Mouse (Mus musculus) forebrain, embryonic 12.5 days (tissue): ENCODE results near the gene 4930556J24Rik. TPM values are rescaled to one million over a fixed set of nuclear protein-coding genes. Genes with fewer than 3 reads are reported as not detected.

Experiments
- ATAC-seq: fragments of 200-750 bp; cut with Nextera tagmentation; 2 replicates; pipeline ENCODE4 v1.8.0; 2017; ENCODE audit warnings: moderate TSS enrichment; ENCODE audit not compliant: low FRiP score
- H3K27ac ChIP-seq: fragments of 300-500 bp; sonication (generic); 2 replicates; pipeline ENCODE4 v1.5.1; 2016; ENCODE audit warnings: mild to moderate bottlenecking
- H3K27me3 ChIP-seq: fragments of 300-500 bp; sonication (generic); 2 replicates; pipeline ENCODE4 v1.6.1; 2016; ENCODE audit warnings: mild to moderate bottlenecking
- H3K36me3 ChIP-seq: fragments of 300-500 bp; sonication (generic); replicated peaks from 2 replicates; pipeline ENCODE4 v1.6.1; 2016; ENCODE audit warnings: mild to moderate bottlenecking
- H3K4me1 ChIP-seq: fragments of 300-500 bp; sonication (generic); 2 replicates; pipeline ENCODE4 v1.6.1; 2016
- H3K4me2 ChIP-seq: fragments of 300-500 bp; sonication (generic); 2 replicates; pipeline ENCODE4 v1.6.1; 2016; ENCODE audit warnings: mild to moderate bottlenecking, moderate library complexity
- H3K4me3 ChIP-seq: fragments of 300-500 bp; sonication (generic); replicated peaks from 2 replicates; pipeline ENCODE4 v1.5.1; 2016; ENCODE audit warnings: mild to moderate bottlenecking
- H3K9ac ChIP-seq: fragments of 300-500 bp; sonication (generic); 2 replicates; pipeline ENCODE4 v1.6.1; 2016; ENCODE audit warnings: mild to moderate bottlenecking
- H3K9me3 ChIP-seq: fragments of 300-500 bp; sonication (generic); 2 replicates; pipeline ENCODE4 v1.6.1; 2016
- WGBS: fragments of 180-500 bp; shearing (Covaris S2); methylation state at CpG from one replicate; pipeline ENCODE4 v1.1.7; 2016; 5-methylcytosine and 5-hydroxymethylcytosine counted together
- polyA plus RNA-seq: library from polyadenylated mRNA; unstranded; fragments of >200 nt; fragmentation: Nextera tagmentation; extraction: Ambion mirVana; gene quantifications from 2 replicates; pipeline ENCODE4 v1.2.1, GENCODE M21; 2016

4930556J24Rik gene
- polyA plus RNA-seq, 1 experiment from 2014 or later, result 0.27 TPM

DNA sequence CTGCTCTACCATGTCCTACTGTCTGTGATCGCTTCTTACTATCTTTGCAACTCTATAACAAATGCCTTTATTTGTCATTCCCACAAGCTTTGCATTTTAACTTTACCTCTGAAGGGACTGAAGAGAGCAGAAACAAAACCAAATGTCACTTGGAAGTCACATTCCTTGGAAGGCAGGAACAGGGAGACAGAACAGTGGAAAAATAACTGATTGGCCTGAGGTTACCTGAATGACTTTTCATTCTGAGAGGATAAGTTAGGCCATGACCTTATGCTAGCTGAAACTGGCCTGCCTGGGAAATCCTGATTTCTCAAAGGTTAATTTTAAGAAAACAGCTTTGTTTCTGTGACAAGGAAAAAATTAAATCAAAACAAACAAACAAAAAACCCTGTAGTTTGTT lies 80.6 kb downstream of the 4930556J24Rik start:
- WGBS, result 90% methylated on average over 1 of the region's 1 CpGs
- no peaks in the 10 kb centered on the region for H3K9me3 ChIP-seq
- H3K4me3 ChIP-seq, result no peak overlapping the region
- H3K9ac ChIP-seq, result no peak overlapping the region
- H3K4me2 ChIP-seq, result peak overlapping the region; percentile 74; the same call in 1 of the 2 replicates
- H3K27me3 ChIP-seq, result 0 out of 2 replicates have a peak, but pooled peaks cover 3% of the 10 kb centered on the region
- peaks cover 21% of the 10 kb centered on the region; the same call in 1 of the 2 replicates for H3K4me1 ChIP-seq
- no peak for ATAC-seq
- no peak overlapping the region for H3K27ac ChIP-seq
- H3K36me3 ChIP-seq, result peaks cover 20% of the 10 kb centered on the region

DNA sequence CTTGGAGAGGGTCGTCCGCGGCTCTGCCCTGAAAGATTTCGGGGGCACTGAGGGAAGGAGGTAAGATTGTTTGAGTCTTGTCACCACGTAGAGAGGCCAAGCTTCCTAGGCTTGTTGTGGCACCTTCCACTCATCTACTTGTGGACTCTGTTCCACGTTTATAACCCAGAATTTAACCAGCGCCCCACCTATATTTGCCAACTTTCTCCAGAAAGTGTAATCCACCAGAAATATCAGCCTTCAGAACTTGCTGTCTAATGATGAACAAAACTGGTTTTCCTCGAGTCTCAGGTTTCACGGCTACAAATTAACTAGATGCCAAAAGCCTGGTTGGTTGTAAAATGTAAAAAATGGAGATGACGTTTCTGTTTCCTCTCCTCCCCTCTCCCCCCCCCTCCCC lies 81.1 kb downstream of the 4930556J24Rik start:
- peaks cover 20% of the 10 kb centered on the region for H3K36me3 ChIP-seq
- peak overlapping the region; percentile 84 for H3K27ac ChIP-seq
- H3K9me3 ChIP-seq, result no peaks in the 10 kb centered on the region
- no peak for ATAC-seq
- H3K4me2 ChIP-seq, result peak overlapping the region; percentile 74
- H3K4me1 ChIP-seq, result peaks cover 21% of the 10 kb centered on the region; the same call in 1 of the 2 replicates
- H3K4me3 ChIP-seq, result peak overlapping the region; percentile 53
- 6% methylated on average over 10 of the region's 10 CpGs for WGBS
- H3K27me3 ChIP-seq, result 0 out of 2 replicates have a peak, but pooled peaks cover 3% of the 10 kb centered on the region
- peak overlapping the region; percentile 70 for H3K9ac ChIP-seq

DNA sequence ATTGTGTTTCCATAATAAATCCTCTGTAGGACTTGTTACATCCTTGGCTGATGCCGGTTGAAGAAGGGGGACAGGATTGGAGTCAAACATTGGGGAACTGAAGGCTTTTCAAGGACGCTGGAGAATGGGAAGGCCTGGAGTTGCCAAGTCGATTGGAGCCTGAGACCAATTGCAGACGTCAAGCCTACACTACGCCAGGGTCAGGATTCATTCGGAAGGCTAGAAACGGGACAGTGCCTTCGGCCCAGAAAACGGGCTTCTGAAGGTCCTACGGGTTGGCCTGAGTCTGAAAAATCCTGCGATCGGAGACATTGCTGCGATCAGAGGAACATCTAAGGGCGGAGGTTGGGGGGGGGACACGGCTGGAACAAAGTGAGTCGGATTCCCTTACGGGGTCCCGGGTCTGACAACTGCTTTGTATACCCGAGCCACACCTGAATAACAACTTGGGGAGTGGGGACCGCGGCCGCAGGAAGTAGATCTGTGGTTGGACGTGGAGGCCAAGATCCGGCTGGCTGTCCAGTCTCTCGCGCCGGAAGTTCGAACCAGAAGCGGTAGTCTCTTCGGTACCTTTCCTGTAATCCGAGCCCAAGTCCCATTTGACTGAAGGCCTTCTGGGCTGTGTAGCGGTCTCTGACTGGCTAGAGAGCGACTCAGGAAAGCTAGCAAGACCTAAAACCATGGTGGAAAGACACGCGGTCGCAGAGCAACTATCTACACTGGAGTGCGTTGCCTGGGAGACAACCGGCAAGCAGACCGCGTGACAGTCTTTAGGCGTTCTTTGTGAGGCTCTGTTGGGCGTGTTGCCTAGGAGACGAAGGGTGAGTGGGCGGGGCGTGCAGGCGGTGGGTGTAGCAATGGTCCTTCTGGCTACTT lies 81.9 kb downstream of the 4930556J24Rik start, which contains the start of the genes 4921536K21Rik and Dusp18:
Gene 4921536K21Rik, minus strand, starts transcription at position 693 of the 876 bp plus-strand sequence.
Gene Dusp18, plus strand, starts transcription at position 835 of the 876 bp plus-strand sequence.
- H3K4me1 ChIP-seq, result peaks cover 14% of the 10 kb centered on the region; the same call in 1 of the 2 replicates
- H3K4me3 ChIP-seq, result peak within 1 kb of the TSS; percentile 53
- 3% methylated on average over 46 of the region's 46 CpGs for WGBS
- H3K36me3 ChIP-seq, result peaks cover 20% of the 10 kb centered on the region
- H3K4me2 ChIP-seq, result peak within 1 kb of the TSS; percentile 74
- peak; percentile 98 for ATAC-seq
- H3K9ac ChIP-seq, result peak within 1 kb of the TSS; percentile 70
- 0 out of 2 replicates have a peak, but pooled peaks cover 3% of the 10 kb centered on the region for H3K27me3 ChIP-seq
- H3K9me3 ChIP-seq, result no peaks in the 10 kb centered on the region
- H3K27ac ChIP-seq, result peak within 1 kb of the TSS; percentile 84

DNA sequence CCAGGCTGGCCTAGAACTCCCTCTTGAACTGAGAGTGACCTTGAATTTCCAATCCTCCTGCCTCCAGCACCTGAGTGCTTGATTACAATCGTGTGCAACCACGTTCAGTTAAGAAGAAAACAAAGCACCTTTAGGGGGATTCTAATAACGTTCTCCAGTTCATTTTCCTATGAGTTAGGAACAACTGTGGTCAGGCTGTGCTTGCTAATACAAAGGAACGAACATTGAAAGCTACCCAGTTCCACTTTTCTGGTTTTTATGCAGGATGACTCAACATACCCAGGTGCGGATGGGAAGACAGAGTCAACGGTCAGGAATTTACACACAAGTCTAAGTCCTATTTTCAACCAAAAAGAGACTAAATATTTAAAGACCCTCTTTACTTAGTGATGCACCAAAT lies 82.6 kb downstream of the 4930556J24Rik start:
- H3K9me3 ChIP-seq, result no peaks in the 10 kb centered on the region
- H3K4me2 ChIP-seq, result peak overlapping the region; percentile 74
- 0 out of 2 replicates have a peak, but pooled peaks cover 3% of the 10 kb centered on the region for H3K27me3 ChIP-seq
- ATAC-seq, result no peak
- H3K27ac ChIP-seq, result no peak overlapping the region
- no peak overlapping the region for H3K4me3 ChIP-seq
- WGBS, result 77% methylated on average over 6 of the region's 6 CpGs
- H3K9ac ChIP-seq, result no peak overlapping the region
- peaks cover 14% of the 10 kb centered on the region; the same call in 1 of the 2 replicates for H3K4me1 ChIP-seq
- H3K36me3 ChIP-seq, result peaks cover 20% of the 10 kb centered on the region

Other genes with a start within 250 kb of the 4930556J24Rik start
- gene Osbp2, start 112.9 kb downstream of the 4930556J24Rik start, polyA plus RNA-seq, result 3.4 and 4.0 TPM in 2 replicates
- gene 4921536K21Rik, start 81.7 kb downstream of the 4930556J24Rik start, polyA plus RNA-seq, result 0.79 and 0.92 TPM in 2 replicates
- gene Dusp18, start 81.5 kb downstream of the 4930556J24Rik start, polyA plus RNA-seq, result 28.0 and 29.8 TPM in 2 replicates
- 5.2 and 6.5 TPM in 2 replicates for gene Slc35e4, start 62.1 kb downstream of the 4930556J24Rik start, polyA plus RNA-seq
- gene Tcn2, start 44.6 kb downstream of the 4930556J24Rik start, polyA plus RNA-seq, result 17.0 and 19.1 TPM in 2 replicates
- 81.2 and 92.8 TPM in 2 replicates for gene Pes1, start 12.8 kb downstream of the 4930556J24Rik start, polyA plus RNA-seq
- 0.95 and 1.3 TPM in 2 replicates for gene Gal3st1, start 6.9 kb upstream of the 4930556J24Rik start, polyA plus RNA-seq
- 0.42 TPM in 1 of 2 replicates, not detected in the other for gene Sec14l4, start 54.7 kb upstream of the 4930556J24Rik start, polyA plus RNA-seq
- gene Sec14l3, start 88.1 kb upstream of the 4930556J24Rik start, polyA plus RNA-seq, result 0.26 TPM in 1 of 2 replicates, not detected in the other
- gene Mtfp1, start 118.7 kb upstream of the 4930556J24Rik start, polyA plus RNA-seq, result 5.6 and 8.0 TPM in 2 replicates
- 2.6 and 3.2 TPM in 2 replicates for gene Sec14l2, start 146.6 kb upstream of the 4930556J24Rik start, polyA plus RNA-seq
- 35.5 and 37.0 TPM in 2 replicates for gene Rnf215, start 158.4 kb upstream of the 4930556J24Rik start, polyA plus RNA-seq
- 7.4 and 8.5 TPM in 2 replicates for gene Ccdc157, start 183.5 kb upstream of the 4930556J24Rik start, polyA plus RNA-seq
- 83.9 and 88.4 TPM in 2 replicates for gene Sf3a1, start 183.6 kb upstream of the 4930556J24Rik start, polyA plus RNA-seq
- 22.3 and 26.7 TPM in 2 replicates for gene Tbc1d10a, start 210.0 kb upstream of the 4930556J24Rik start, polyA plus RNA-seq
- 1.8 and 2.2 TPM in 2 replicates for gene Castor1, start 241.4 kb upstream of the 4930556J24Rik start, polyA plus RNA-seq